Mouse (Mus musculus) cortical plate, adult 2 months (tissue): ENCODE results near the gene Fcna.

Experiments used
- CTCF ChIP-seq: fragments of 200-500 bp; IDR thresholded peaks from 2 replicates; pipeline ENCODE4 v1.5.1; 2011; ENCODE audit warnings: mild to moderate bottlenecking, control low read depth, low read length; ENCODE audit not compliant: insufficient read depth; ENCODE audit errors: extremely low read depth
- POLR2A ChIP-seq: fragments of 200-500 bp; IDR thresholded peaks from 2 replicates; pipeline ENCODE4 v1.6.1; 2011; ENCODE audit warnings: mild to moderate bottlenecking, low read length, control low read depth; ENCODE audit not compliant: insufficient read depth; ENCODE audit errors: extremely low read depth

- TF ChIP-seq CTCF = no peak
- no peak for TF ChIP-seq POLR2A
Observed at GRCm38 (mm10) chr2:25602526-25602925, 25.3 kb downstream of the Fcna start.
